Mouse (Mus musculus) heart, embryonic 12.5 days (tissue): ENCODE measurements at regions not wholly inside any gene's neighbourhood (a gene's known extent, or its start where the extent isn't known, plus 50 kb on each side); places are given as distances from the start of the nearest gene placed in this dataset.

Experiments used
- ATAC-seq: fragments of 200-750 bp; cut with Nextera tagmentation; 2 replicates; pipeline ENCODE4 v1.8.0; 2017; ENCODE audit warnings: moderate TSS enrichment, moderate library complexity; ENCODE audit not compliant: insufficient number of reproducible peaks, low FRiP score
- H3K27ac ChIP-seq: fragments of 300-500 bp; sonication (generic); 2 replicates; pipeline ENCODE4 v1.5.1; 2016; ENCODE audit warnings: mild to moderate bottlenecking, moderate library complexity; ENCODE audit not compliant: poor library complexity, severe bottlenecking
- H3K27me3 ChIP-seq: fragments of 300-500 bp; sonication (generic); replicated peaks from 2 replicates; pipeline ENCODE4 v1.6.1; 2016; ENCODE audit warnings: mild to moderate bottlenecking, moderate library complexity
- H3K36me3 ChIP-seq: fragments of 300-500 bp; sonication (generic); 2 replicates; pipeline ENCODE4 v1.6.1; 2016; ENCODE audit warnings: mild to moderate bottlenecking, moderate library complexity
- H3K4me1 ChIP-seq: fragments of 300-500 bp; sonication (generic); replicated peaks from 2 replicates; pipeline ENCODE4 v1.6.1; 2016; ENCODE audit warnings: mild to moderate bottlenecking
- H3K4me2 ChIP-seq: fragments of 300-500 bp; sonication (generic); 2 replicates; pipeline ENCODE4 v1.6.1; 2016; ENCODE audit warnings: mild to moderate bottlenecking, moderate library complexity
- H3K4me3 ChIP-seq: fragments of 300-500 bp; sonication (generic); 2 replicates; pipeline ENCODE4 v1.5.1; 2016; ENCODE audit warnings: mild to moderate bottlenecking
- H3K9ac ChIP-seq: fragments of 300-500 bp; sonication (generic); 2 replicates; pipeline ENCODE4 v1.6.1; 2016; ENCODE audit warnings: mild to moderate bottlenecking, moderate library complexity
- H3K9me3 ChIP-seq: fragments of 300-500 bp; sonication (generic); replicated peaks from 2 replicates; pipeline ENCODE4 v1.6.1; 2016; ENCODE audit warnings: mild to moderate bottlenecking, moderate library complexity
- WGBS: fragments of 180-500 bp; shearing (Covaris S2); methylation state at CpG from one replicate; pipeline ENCODE4 v1.1.7; 2016; 5-methylcytosine and 5-hydroxymethylcytosine counted together

- no peak overlapping the region for H3K27ac ChIP-seq
- no peaks in the 10 kb centered on the region for H3K4me1 ChIP-seq
- H3K36me3 ChIP-seq: no peaks in the 10 kb centered on the region
- no peak overlapping the region for H3K9ac ChIP-seq
- no peak overlapping the region for H3K4me2 ChIP-seq
- no peaks in the 10 kb centered on the region for H3K27me3 ChIP-seq
- no peak overlapping the region for H3K4me3 ChIP-seq
- ATAC-seq: no peak
- 80% methylated on average over 5 of the region's 5 CpGs for WGBS
- H3K9me3 ChIP-seq: peaks cover 14% of the 10 kb centered on the region
Observed at GRCm38 (mm10) chr10:39218151-39218550, 54.6 kb upstream of the Ccn6 start.

- H3K4me1 ChIP-seq: no peaks in the 10 kb centered on the region
- no peaks in the 10 kb centered on the region for H3K27me3 ChIP-seq
- WGBS: 84% methylated on average over 14 of the region's 14 CpGs
- H3K9me3 ChIP-seq: peaks cover 12% of the 10 kb centered on the region
- H3K4me3 ChIP-seq: no peak overlapping the region
- H3K27ac ChIP-seq: no peak overlapping the region
- no peak overlapping the region for H3K9ac ChIP-seq
- no peaks in the 10 kb centered on the region for H3K36me3 ChIP-seq
- no peak overlapping the region for H3K4me2 ChIP-seq
- ATAC-seq: no peak
Observed at GRCm38 (mm10) chr10:39216142-39216904, 52.7 kb upstream of the Ccn6 start.

DNA sequence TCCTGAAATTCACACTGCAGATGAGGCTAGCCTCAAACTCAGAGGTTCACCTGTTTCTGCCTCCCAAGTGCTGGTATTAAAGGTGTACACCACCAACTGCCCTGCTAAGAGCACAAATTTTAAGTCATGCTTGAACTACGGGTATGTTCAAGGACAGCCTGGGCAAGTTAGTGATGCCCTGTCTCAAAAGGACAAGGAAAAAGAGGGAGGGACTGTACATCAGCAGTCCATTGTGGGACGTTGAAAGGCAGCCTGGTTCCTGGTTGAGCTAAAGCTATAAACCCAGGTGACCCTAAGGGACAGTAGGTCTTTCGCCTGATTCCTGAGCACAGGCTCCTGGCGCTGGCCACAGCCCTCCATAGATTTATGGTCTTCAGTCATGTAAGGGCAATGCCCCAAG, 51.0 kb upstream of the Ccn6 start:
- H3K27me3 ChIP-seq: no peaks in the 10 kb centered on the region
- H3K4me3 ChIP-seq: no peak overlapping the region
- no peak for ATAC-seq

More for the DNA sequence above, 51.0 kb upstream of the Ccn6 start:
- Histone ChIP-seq H3K36me3 (no peaks in the 10 kb centered on the region), H3K4me1 (no peaks in the 10 kb centered on the region), H3K9ac (no peak overlapping the region), H3K27ac (no peak overlapping the region), H3K9me3 (peaks cover 12% of the 10 kb centered on the region), H3K4me2 (no peak overlapping the region)
- 88% methylated on average over 4 of the region's 4 CpGs for WGBS
